In genomic region chr3:100678951-100679570, GRCm38 (mm10) we compare ENCODE assay signal across 10 mouse cellular contexts.
"Had no signal": no experiment of that assay in that cellular context is flagged by ENCODE, and none has a peak within 500 bp of the region (broad histone marks: within the 10 kb centered on the region; RNA-seq: fewer than 3 reads in every experiment).

No protein-coding gene starts in this region.

- H3K27me3 ChIP-seq: limb, embryonic 13.5 days; midbrain, embryonic 12.5 days had no signal

- H3K36me3 ChIP-seq: midbrain, embryonic 12.5 days had no signal

- H3K9ac ChIP-seq: limb, embryonic 13.5 days; liver, embryonic 14.5 days; midbrain, embryonic 12.5 days had no signal

- DNase-seq: kidney, postnatal 10 days; kidney, postnatal 4 days; left cerebral cortex, postnatal 4 days; lung, adult 18-20 months; right cerebral cortex, postnatal 25 days; thymus, postnatal 36 days had no signal

- H3K4me3 ChIP-seq: layer of hippocampus, adult 2 months; limb, embryonic 13.5 days; midbrain, embryonic 12.5 days had no signal

- H3K4me2 ChIP-seq: limb, embryonic 13.5 days; midbrain, embryonic 12.5 days had no signal

- H3K27ac ChIP-seq: layer of hippocampus, adult 2 months; limb, embryonic 13.5 days; liver, embryonic 14.5 days; midbrain, embryonic 12.5 days had no signal

- H3K9me3 ChIP-seq: midbrain, embryonic 12.5 days had no signal
